Mouse (Mus musculus) macrophage (primary cell): ENCODE data around the gene Lrwd1. TPM values are rescaled to one million over a fixed set of nuclear protein-coding genes. Genes with fewer than 3 reads are reported as not detected.

Experiments
- polyA plus RNA-seq: library from polyadenylated mRNA; stranded (reverse); fragments of 250-400 nt; gene quantifications from 3 replicates; pipeline ENCODE4 v1.2.4, GENCODE M21; 2018; ENCODE audit warnings: inconsistent platforms

Lrwd1 gene
- polyA plus RNA-seq, 1 experiment from 2014 or later = 6.0 TPM

Other genes with a start within 250 kb of the Lrwd1 start
- 0.23 to 0.43 TPM in 2 of 3 replicates, not detected in the other for gene Hspb1, start 248.2 kb downstream of the Lrwd1 start, polyA plus RNA-seq
- gene Ywhag, start 201.5 kb downstream of the Lrwd1 start, polyA plus RNA-seq = 161 to 315 TPM (median 200 TPM) in 3 replicates
- 2.8 to 3.3 TPM (median 3.0 TPM) in 3 replicates for gene Ssc4d, start 161.5 kb downstream of the Lrwd1 start, polyA plus RNA-seq
- gene Zp3, start 156.0 kb downstream of the Lrwd1 start, polyA plus RNA-seq = not detected in 3 replicates
- gene Dtx2, start 141.3 kb downstream of the Lrwd1 start, polyA plus RNA-seq = 7.6 to 10.1 TPM (median 9.4 TPM) in 3 replicates
- gene Upk3b, start 97.6 kb downstream of the Lrwd1 start, polyA plus RNA-seq = not detected in 3 replicates
- not detected in 3 replicates for gene Upk3bl, start 81.6 kb downstream of the Lrwd1 start, polyA plus RNA-seq
- gene Rasa4, start 52.2 kb downstream of the Lrwd1 start, polyA plus RNA-seq = 51.3 to 186 TPM (median 61.5 TPM) in 3 replicates
- gene Polr2j, start 19.4 kb downstream of the Lrwd1 start, polyA plus RNA-seq = 75.0 to 118 TPM (median 101 TPM) in 3 replicates
- 3.8 to 8.1 TPM (median 7.9 TPM) in 3 replicates for gene Alkbh4, start 72 bp upstream of the Lrwd1 start, polyA plus RNA-seq
- gene Orai2, start 34.6 kb upstream of the Lrwd1 start, polyA plus RNA-seq = 7.1 to 19.8 TPM (median 13.8 TPM) in 3 replicates
- 12.4 to 58.1 TPM (median 23.3 TPM) in 3 replicates for gene Prkrip1, start 62.9 kb upstream of the Lrwd1 start, polyA plus RNA-seq
- gene Sh2b2, start 110.5 kb upstream of the Lrwd1 start, polyA plus RNA-seq = 11.6 to 27.4 TPM (median 14.5 TPM) in 3 replicates